Mouse (Mus musculus): ENCODE measurements around the gene Hmga1b.
A peak's percentile ranks its signal among the peaks of the same experiment; 100 is the strongest.
"Not testable (repeated sequence)": the region's sequence is repeated elsewhere in the genome, so short reads cannot be mapped to it uniquely, and the experiment has no call there.

Hmga1b gene

GRCm38 (mm10) chr11:120784064-120784791, 21.6 kb downstream of the Hmga1b start, which contains the start of the genes Rfng and Gps1:
TSS of gene Rfng (minus strand) at chr11:120784207.
TSS of gene Gps1 (plus strand) at chr11:120784272.
- DNase-seq (ENCODE audit: low spot score) = peak; percentile 76

- DNase-seq (ENCODE audit: low spot score) = no peak
These were observed 22.6 kb downstream of the Hmga1b start for GRCm38 (mm10) chr11:120785145-120785544.

GRCm38 (mm10) chr11:120788460-120788859, 25.9 kb downstream of the Hmga1b start:
- not testable (repeated sequence) for DNase-seq (ENCODE audit: low spot score)

GRCm38 (mm10) chr11:120789355-120789754, 26.8 kb downstream of the Hmga1b start:
- no peak for DNase-seq (ENCODE audit: low spot score)

GRCm38 (mm10) chr11:120789810-120790209, 27.2 kb downstream of the Hmga1b start:
- no peak for DNase-seq (ENCODE audit: low spot score)

- DNase-seq (ENCODE audit: low spot score) = no peak
These were observed 30.1 kb downstream of the Hmga1b start for GRCm38 (mm10) chr11:120792652-120793051.

GRCm38 (mm10) chr11:120795756-120796613, 33.4 kb downstream of the Hmga1b start, which contains the start of gene Dus1l:
TSS of gene Dus1l (minus strand) at chr11:120796403.
- DNase-seq (ENCODE audit: low spot score) = peak; percentile 97

- DNase-seq (ENCODE audit: low spot score) = no peak
These were observed 34.0 kb downstream of the Hmga1b start for GRCm38 (mm10) chr11:120796614-120796946.

GRCm38 (mm10) chr11:120798244-120798643, 35.6 kb downstream of the Hmga1b start:
- no peak for DNase-seq (ENCODE audit: low spot score)

GRCm38 (mm10) chr11:120799316-120799890, 36.8 kb downstream of the Hmga1b start:
- no peak for DNase-seq (ENCODE audit: low spot score)

- DNase-seq (ENCODE audit: low spot score) = peak; percentile 87
These were observed 37.7 kb downstream of the Hmga1b start for GRCm38 (mm10) chr11:120800061-120800904.

- no peak for DNase-seq (ENCODE audit: low spot score)
These were observed 41.7 kb downstream of the Hmga1b start for GRCm38 (mm10) chr11:120804274-120804673.

GRCm38 (mm10) chr11:120804769-120805168, 42.2 kb downstream of the Hmga1b start:
- DNase-seq (ENCODE audit: low spot score) = no peak

GRCm38 (mm10) chr11:120805375-120806298, 43.0 kb downstream of the Hmga1b start:
- no peak for DNase-seq (ENCODE audit: low spot score)

GRCm38 (mm10) chr11:120808010-120808409, 45.4 kb downstream of the Hmga1b start:
- no peak for DNase-seq (ENCODE audit: low spot score)

GRCm38 (mm10) chr11:120812068-120812467, 49.5 kb downstream of the Hmga1b start:
- peak; percentile 49 for DNase-seq (ENCODE audit: low spot score)

All from layer of hippocampus, adult 11-12 months (tissue).